Mouse (Mus musculus) v-Abl transformed pro-B cells (cell line): Measurements from ENCODE around the gene Zfp644.
"Not testable (repeated sequence)": the region's sequence is repeated elsewhere in the genome, so short reads cannot be mapped to it uniquely, and the experiment has no call there.

Experiments
- in situ Hi-C, 2 experiments: fragments of 400-800 bp; cut with MboI; formaldehyde crosslinking; loops; one replicate each; pipeline ENCODE4 v1.15.1; 2025; ENCODE audit not compliant: unreplicated experiment in 2 of 2

Gene Zfp644

GRCm38 (mm10) chr5:106696396-106697337 is at the start of gene Zfp644:
TSS of gene Zfp644 (minus strand) at chr5:106697287.
- in situ Hi-C loops: no loop called here

- in situ Hi-C loops: no loop called here
Measured at GRCm38 (mm10) chr5:106739716-106740115, 42.6 kb upstream of the Zfp644 start.

- in situ Hi-C loops: no loop called here
Measured at GRCm38 (mm10) chr5:106723487-106723886, 26.4 kb upstream of the Zfp644 start.

GRCm38 (mm10) chr5:106722771-106723170 is 25.7 kb upstream of the Zfp644 start:
- in situ Hi-C loops: no loop called here

- in situ Hi-C loops: no loop called here
Measured at GRCm38 (mm10) chr5:106711870-106712277, 14.8 kb upstream of the Zfp644 start.

GRCm38 (mm10) chr5:106711220-106711726 is 14.2 kb upstream of the Zfp644 start:
- in situ Hi-C loops: no loop called here

GRCm38 (mm10) chr5:106710611-106711010 is 13.5 kb upstream of the Zfp644 start:
- in situ Hi-C loops: no loop called here

GRCm38 (mm10) chr5:106710085-106710409 is 13.0 kb upstream of the Zfp644 start:
- in situ Hi-C loops: no loop called here

GRCm38 (mm10) chr5:106709388-106710084 is 12.4 kb upstream of the Zfp644 start:
- in situ Hi-C loops: no loop called here

- in situ Hi-C loops: no loop called here
Measured at GRCm38 (mm10) chr5:106706363-106706762, 9.3 kb upstream of the Zfp644 start.

- in situ Hi-C loops: no loop called here
Measured at GRCm38 (mm10) chr5:106705162-106705561, 8.1 kb upstream of the Zfp644 start.

GRCm38 (mm10) chr5:106695681-106696395 is 1.2 kb downstream of the Zfp644 start:
- in situ Hi-C loops: no loop called here

GRCm38 (mm10) chr5:106695141-106695540 is 1.9 kb downstream of the Zfp644 start:
- in situ Hi-C loops: no loop called here

GRCm38 (mm10) chr5:106694683-106695082 is 2.4 kb downstream of the Zfp644 start:
- in situ Hi-C loops: no loop called here

GRCm38 (mm10) chr5:106693034-106693433 is 4.1 kb downstream of the Zfp644 start:
- in situ Hi-C loops: no loop called here

GRCm38 (mm10) chr5:106680636-106681458 is 16.2 kb downstream of the Zfp644 start:
- in situ Hi-C loops: no loop called here

GRCm38 (mm10) chr5:106679659-106680058 is 17.4 kb downstream of the Zfp644 start:
- in situ Hi-C loops: no loop called here

- in situ Hi-C loops: not testable (repeated sequence)
Measured at GRCm38 (mm10) chr5:106678823-106679222, 18.3 kb downstream of the Zfp644 start.

GRCm38 (mm10) chr5:106676784-106677183 is 20.3 kb downstream of the Zfp644 start:
- in situ Hi-C loops: no loop called here

GRCm38 (mm10) chr5:106672597-106672996 is 24.5 kb downstream of the Zfp644 start:
- in situ Hi-C loops: no loop called here
